In genomic region chr10:75339377-75339776, GRCm38 (mm10) we compare ENCODE assay signal across 20 mouse cellular contexts. TPM values are rescaled to one million over a fixed set of nuclear protein-coding genes. Genes with fewer than 3 reads are reported as not detected.
A peak's percentile ranks its signal among the peaks of the same experiment; 100 is the strongest.
DNase-seq lines count a peak whose midpoint lies in the region; ATAC-seq and TF ChIP-seq lines count a peak whose summit lies in the region.
"Had no signal": no experiment of that assay in that cellular context is flagged by ENCODE, and none has a peak within 500 bp of the region (broad histone marks: within the 10 kb centered on the region; RNA-seq: fewer than 3 reads in every experiment).

No protein-coding gene starts in this region.

- no peak; the same call in 1 of the 2 replicates for ATAC-seq in lung, embryonic 14.5 days (ENCODE audit: insufficient read depth)
- peak; percentile 70 for ATAC-seq in lung, postnatal 0 days
- ATAC-seq: forebrain, embryonic 13.5 days; forebrain, embryonic 16.5 days had no signal

- no peak for TF ChIP-seq EP300 in lung, postnatal 0 days (IDR thresholded peaks at IDR 0.05)

- no peak overlapping the region for H3K4me2 ChIP-seq in lung, embryonic 14.5 days
- no peak overlapping the region for H3K4me2 ChIP-seq in lung, postnatal 0 days (replicated peaks; ENCODE audit: low read depth, low read length)
- H3K4me2 ChIP-seq: embryonic facial prominence, embryonic 13.5 days; embryonic facial prominence, embryonic 15.5 days; forebrain, embryonic 13.5 days had no signal

- no peak overlapping the region for H3K4me3 ChIP-seq in lung, embryonic 14.5 days (ENCODE audit: low read depth, low read length)
- H3K4me3 ChIP-seq in lung, postnatal 0 days (ENCODE audit: low read depth, low read length): no peak overlapping the region
- H3K4me3 ChIP-seq: embryonic facial prominence, embryonic 13.5 days; embryonic facial prominence, embryonic 15.5 days; erythroblast, embryonic 14.5 days; forebrain, embryonic 10.5 days; forebrain, embryonic 13.5 days had no signal

- H3K4me1 ChIP-seq in lung, embryonic 14.5 days (ENCODE audit: insufficient read depth): no peaks in the 10 kb centered on the region
- no peaks in the 10 kb centered on the region for H3K4me1 ChIP-seq in lung, postnatal 0 days (ENCODE audit: insufficient read depth, low read depth, low read length)
- H3K4me1 ChIP-seq: embryonic facial prominence, embryonic 13.5 days; embryonic facial prominence, embryonic 15.5 days; forebrain, embryonic 13.5 days had no signal

- DNase-seq in lung, embryonic 14.5 days: peak; percentile 36
- DNase-seq in lung, postnatal 25 days (ENCODE audit: low spot score): no peak
- DNase-seq in lung, postnatal 0 days (ENCODE audit: low spot score): peak; percentile 42
- DNase-seq in lung, adult 18-20 months: no peak
- DNase-seq: adrenal gland, adult 2 months; adrenal gland, postnatal 10 days; adrenal gland, postnatal 25 days; cerebellum, adult 11 months; cerebellum, adult 18-20 months; cerebellum, adult 8-10 months; cerebellum, adult 9-11 months; cerebellum, postnatal 14 days; cerebellum, postnatal 36 days; embryo, embryonic 11 days had no signal

- TF ChIP-seq CTCF in lung, embryonic 14.5 days (IDR thresholded peaks at IDR 0.05; ENCODE audit: low read depth): no peak
- no peak for TF ChIP-seq CTCF in lung, postnatal 0 days (IDR thresholded peaks at IDR 0.05)

- H3K36me3 ChIP-seq in lung, embryonic 14.5 days (ENCODE audit: insufficient read depth): no peaks in the 10 kb centered on the region
- no peaks in the 10 kb centered on the region for H3K36me3 ChIP-seq in lung, postnatal 0 days (ENCODE audit: insufficient read depth, low read length)
- H3K36me3 ChIP-seq: embryonic facial prominence, embryonic 13.5 days; embryonic facial prominence, embryonic 15.5 days; forebrain, embryonic 10.5 days had no signal

- WGBS in lung, embryonic 14.5 days: 64% methylated on average over 7 of the region's 7 CpGs
- 74% methylated on average over 7 of the region's 7 CpGs for WGBS in lung, postnatal 0 days

- no peaks in the 10 kb centered on the region for H3K27me3 ChIP-seq in lung, embryonic 14.5 days (ENCODE audit: insufficient read depth, low read length)
- no peaks in the 10 kb centered on the region for H3K27me3 ChIP-seq in lung, postnatal 0 days (replicated peaks; ENCODE audit: insufficient read depth, low read length)
- H3K27me3 ChIP-seq: embryonic facial prominence, embryonic 13.5 days; embryonic facial prominence, embryonic 15.5 days; forebrain, embryonic 13.5 days had no signal

- H3K9me3 ChIP-seq in lung, embryonic 14.5 days (ENCODE audit: low read depth, low read length): no peaks in the 10 kb centered on the region
- H3K9me3 ChIP-seq in lung, postnatal 0 days (ENCODE audit: low read length): no peaks in the 10 kb centered on the region
- H3K9me3 ChIP-seq: embryonic facial prominence, embryonic 13.5 days; embryonic facial prominence, embryonic 15.5 days; forebrain, embryonic 10.5 days; forebrain, embryonic 13.5 days had no signal

- no peak overlapping the region for H3K9ac ChIP-seq in lung, embryonic 14.5 days
- H3K9ac ChIP-seq in lung, postnatal 0 days (replicated peaks; ENCODE audit: low read depth): no peak overlapping the region
- H3K9ac ChIP-seq: embryonic facial prominence, embryonic 13.5 days; embryonic facial prominence, embryonic 15.5 days; forebrain, embryonic 13.5 days had no signal

- no peak overlapping the region for H3K27ac ChIP-seq in lung, embryonic 14.5 days (ENCODE audit: low read depth)
- H3K27ac ChIP-seq in lung, postnatal 0 days (ENCODE audit: low read length): no peak overlapping the region
- H3K27ac ChIP-seq: embryonic facial prominence, embryonic 13.5 days; embryonic facial prominence, embryonic 15.5 days; forebrain, embryonic 10.5 days; forebrain, embryonic 13.5 days had no signal

RNA-seq across cellular contexts. Expression of gene Adora2a, which starts 22.7 kb away (rescaled TPM):
- polyA plus RNA-seq in lung, embryonic 14.5 days (2014; fragmentation: Nextera tagmentation; extraction: Ambion mirVana): 7.3 and 8.0 TPM in 2 replicates
- 4.3 and 5.4 TPM in 2 replicates for polyA plus RNA-seq in lung, postnatal 0 days (2015; fragmentation: Nextera tagmentation; extraction: Ambion mirVana)
- polyA plus RNA-seq: erythroblast, embryonic 14.5 days had no signal

Comparison
In these comparisons a context has a peak if more than half of its experiments do, and no peak if none do; other contexts are left out.
1. DNase-seq: peak in lung, embryonic 14.5 days (single experiment) and lung, postnatal 0 days (single experiment); none in lung, postnatal 25 days (single experiment) and lung, adult 18-20 months (0 of 2).